Mouse (Mus musculus) brain, embryonic 18.5 days (tissue): ENCODE data around the gene Atp2a1.
"Not testable (repeated sequence)": the region's sequence is repeated elsewhere in the genome, so short reads cannot be mapped to it uniquely, and the experiment has no call there.

Experiments used
- DNase-seq: peaks from one replicate; pipeline ENCODE4 v3.0.0-alpha.2; 2012; ENCODE audit warnings: low read depth, low spot score

Atp2a1 gene

GRCm38 (mm10) chr7:126463004-126463403 is at the start of gene Atp2a1:
Gene Atp2a1, minus strand, starts transcription at chr7:126463108.
- DNase-seq: no peak

- no peak for DNase-seq
Observed at GRCm38 (mm10) chr7:126511287-126511686, 48.4 kb upstream of the Atp2a1 start.

GRCm38 (mm10) chr7:126507126-126507778 is 44.3 kb upstream of the Atp2a1 start:
- no peak for DNase-seq

GRCm38 (mm10) chr7:126504913-126505312 is 42.0 kb upstream of the Atp2a1 start:
- no peak for DNase-seq

- peak; percentile 97 for DNase-seq
Observed at GRCm38 (mm10) chr7:126503273-126503878, 40.5 kb upstream of the Atp2a1 start, which contains the start of gene Atxn2l. Gene Atxn2l, minus strand, starts transcription at chr7:126503437.

GRCm38 (mm10) chr7:126502751-126503150 is 39.8 kb upstream of the Atp2a1 start:
- no peak for DNase-seq

- DNase-seq: peak; percentile 97
Observed at GRCm38 (mm10) chr7:126502023-126502741, 39.3 kb upstream of the Atp2a1 start.

GRCm38 (mm10) chr7:126501684-126502022 is 38.7 kb upstream of the Atp2a1 start:
- DNase-seq: no peak

- no peak for DNase-seq
Observed at GRCm38 (mm10) chr7:126499416-126499815, 36.5 kb upstream of the Atp2a1 start.

- no peak for DNase-seq
Observed at GRCm38 (mm10) chr7:126497966-126498365, 35.1 kb upstream of the Atp2a1 start.

- no peak for DNase-seq
Observed at GRCm38 (mm10) chr7:126496475-126496874, 33.6 kb upstream of the Atp2a1 start.

GRCm38 (mm10) chr7:126494120-126494519 is 31.2 kb upstream of the Atp2a1 start:
- DNase-seq: no peak

- DNase-seq: no peak
Observed at GRCm38 (mm10) chr7:126491973-126492372, 29.1 kb upstream of the Atp2a1 start.

- DNase-seq: no peak
Observed at GRCm38 (mm10) chr7:126491005-126491404, 28.1 kb upstream of the Atp2a1 start.

- not testable (repeated sequence) for DNase-seq
Observed at GRCm38 (mm10) chr7:126487617-126488385, 24.9 kb upstream of the Atp2a1 start.

- peak; percentile 96 for DNase-seq
Observed at GRCm38 (mm10) chr7:126487052-126487483, 24.2 kb upstream of the Atp2a1 start, which contains the start of gene Tufm. Gene Tufm, plus strand, starts transcription at chr7:126487361.

- no peak for DNase-seq
Observed at GRCm38 (mm10) chr7:126482392-126482871, 19.5 kb upstream of the Atp2a1 start.

GRCm38 (mm10) chr7:126481699-126482098 is 18.8 kb upstream of the Atp2a1 start:
- no peak for DNase-seq

GRCm38 (mm10) chr7:126474993-126475581 is 12.2 kb upstream of the Atp2a1 start, which contains the start of gene Sh2b1:
Gene Sh2b1, minus strand, starts transcription at chr7:126475424.
- DNase-seq: peak; percentile 91

- DNase-seq: no peak
Observed at GRCm38 (mm10) chr7:126474486-126474955, 11.6 kb upstream of the Atp2a1 start.

- DNase-seq: no peak
Observed at GRCm38 (mm10) chr7:126473470-126474086, 10.7 kb upstream of the Atp2a1 start.
